Mouse (Mus musculus): Measurements from ENCODE around the gene Zfp273. TPM values are rescaled to one million over a fixed set of nuclear protein-coding genes. Genes with fewer than 3 reads are reported as not detected.

Zfp273 gene
- total and polyA plus RNA-seq, 3 experiments, result 0.58 to 0.77 TPM; not detected in 1

DNA sequence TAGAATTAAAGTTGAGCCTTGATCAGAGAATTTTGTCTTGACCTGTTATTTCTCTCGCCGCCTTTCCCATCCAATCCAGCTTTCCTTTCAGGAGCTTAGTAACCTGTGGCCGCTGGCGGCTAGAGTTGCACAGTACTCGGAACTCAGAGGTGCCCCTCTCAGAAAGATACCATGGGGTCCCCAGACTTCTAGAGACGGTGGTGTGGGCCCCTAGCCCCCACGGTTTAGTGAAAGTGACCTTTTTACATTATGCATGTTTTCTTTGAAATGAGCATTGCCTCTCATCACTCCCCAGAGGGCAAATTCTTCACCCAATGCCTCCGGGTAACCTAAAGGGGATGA, 31.3 kb downstream of the Zfp273 start:
- Histone ChIP-seq H3K27ac (ENCODE audit: control insufficient read depth, low read depth, low read length) (no peak overlapping the region), H3K4me3 (ENCODE audit: control insufficient read depth in 1 of 2, insufficient read depth in 1 of 2, low read depth in 2 of 2, low read length in 2 of 2) (no peak overlapping the region), H3K9me3 (replicated peaks; ENCODE audit: insufficient read depth, low read length) (no peaks in the 10 kb centered on the region)

DNA sequence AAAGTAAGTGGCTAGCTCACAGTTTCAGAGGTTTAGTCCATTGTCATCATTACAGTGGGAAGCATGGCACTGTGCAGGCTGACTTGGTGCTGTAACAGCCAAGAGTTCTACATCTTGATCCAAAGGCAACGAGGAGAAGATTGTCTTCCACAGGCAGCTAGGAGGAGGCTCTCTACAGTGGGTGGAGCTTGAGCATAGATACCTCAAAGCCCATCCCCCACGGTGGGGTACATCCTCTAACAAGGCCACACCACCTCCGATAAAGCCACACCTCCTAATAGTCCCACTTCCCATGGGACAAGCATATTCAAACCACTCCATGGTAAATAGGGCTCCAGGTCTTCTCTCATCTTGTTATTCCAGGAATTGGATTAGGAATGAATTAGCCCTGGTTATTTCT, 36.8 kb downstream of the Zfp273 start:
- Histone ChIP-seq H3K4me3 (ENCODE audit: control insufficient read depth in 1 of 2, insufficient read depth in 1 of 2, low read depth in 2 of 2, low read length in 2 of 2) (no peak overlapping the region), H3K9me3 (replicated peaks; ENCODE audit: insufficient read depth, low read length) (no peaks in the 10 kb centered on the region), H3K79me2 (ENCODE audit: control insufficient read depth, insufficient read depth, low read length, poor library complexity) (no peaks in the 10 kb centered on the region), H3K27ac (ENCODE audit: control insufficient read depth, low read depth, low read length) (no peak overlapping the region), H3K4me1 (ENCODE audit: control insufficient read depth in 1 of 2, insufficient read depth in 2 of 2, low read length in 2 of 2) (no peaks in the 10 kb centered on the region), H3K36me3 (ENCODE audit: control insufficient read depth in 1 of 2, insufficient read depth in 2 of 2, low read length in 2 of 2) (no peaks in the 10 kb centered on the region), H3K27me3 (ENCODE audit: control insufficient read depth in 1 of 2, insufficient read depth in 2 of 2, low read length in 2 of 2) (no peaks in the 10 kb centered on the region), H3K9ac (ENCODE audit: control insufficient read depth, low read depth, low read length, poor library complexity, severe bottlenecking) (no peak overlapping the region)
- DNase-seq (ENCODE audit: low read depth, low spot score), result no peak
- TF ChIP-seq MXI1 (IDR thresholded peaks at IDR 0.05; ENCODE audit: low read depth, low read length), result no peak

More for the DNA sequence above, 31.3 kb downstream of the Zfp273 start:
- Histone ChIP-seq H3K4me1 (ENCODE audit: control insufficient read depth in 1 of 2, insufficient read depth in 2 of 2, low read length in 2 of 2) (peaks cover 0 to 3% of the 10 kb centered on the region in 2 experiments; a peak in 1 of 4 replicates), H3K27me3 (ENCODE audit: control insufficient read depth in 1 of 2, insufficient read depth in 2 of 2, low read length in 2 of 2) (no peaks in the 10 kb centered on the region), H3K9ac (ENCODE audit: control insufficient read depth, low read depth, low read length, poor library complexity, severe bottlenecking) (no peak overlapping the region), H3K79me2 (ENCODE audit: control insufficient read depth, insufficient read depth, low read length, poor library complexity) (no peaks in the 10 kb centered on the region), H3K36me3 (ENCODE audit: control insufficient read depth in 1 of 2, insufficient read depth in 2 of 2, low read length in 2 of 2) (no peaks in the 10 kb centered on the region)
- TF ChIP-seq MAFK (IDR thresholded peaks at IDR 0.05; ENCODE audit: borderline replicate concordance, low read depth, low read length), result no peak
- TF ChIP-seq NRF1 (IDR thresholded peaks at IDR 0.05; ENCODE audit: insufficient read depth, low read depth, low read length, poor library complexity, severe bottlenecking), result no peak
- TF ChIP-seq ZC3H11A (IDR thresholded peaks at IDR 0.05; ENCODE audit: low read depth, low read length), result no peak
- no peak for TF ChIP-seq ETS1 (IDR thresholded peaks at IDR 0.05; ENCODE audit: low read depth, low read length)
- no peak for TF ChIP-seq CTCF (IDR thresholded peaks at IDR 0.05 in 2 of 3, conservative IDR thresholded peaks at IDR 0.05 in 1 of 3; ENCODE audit: control insufficient read depth in 1 of 3, insufficient read depth in 1 of 3, low read depth in 2 of 3, low read length in 3 of 3, poor library complexity in 1 of 3, severe bottlenecking in 1 of 3)
- TF ChIP-seq USF2 (IDR thresholded peaks at IDR 0.05; ENCODE audit: borderline replicate concordance in 1 of 2, insufficient read depth in 1 of 2, low read depth in 1 of 2, low read length in 2 of 2), result no peak
- no peak for TF ChIP-seq MAX (IDR thresholded peaks at IDR 0.05; ENCODE audit: low read length)
- no peak for DNase-seq (ENCODE audit: low read depth, low spot score)

DNA sequence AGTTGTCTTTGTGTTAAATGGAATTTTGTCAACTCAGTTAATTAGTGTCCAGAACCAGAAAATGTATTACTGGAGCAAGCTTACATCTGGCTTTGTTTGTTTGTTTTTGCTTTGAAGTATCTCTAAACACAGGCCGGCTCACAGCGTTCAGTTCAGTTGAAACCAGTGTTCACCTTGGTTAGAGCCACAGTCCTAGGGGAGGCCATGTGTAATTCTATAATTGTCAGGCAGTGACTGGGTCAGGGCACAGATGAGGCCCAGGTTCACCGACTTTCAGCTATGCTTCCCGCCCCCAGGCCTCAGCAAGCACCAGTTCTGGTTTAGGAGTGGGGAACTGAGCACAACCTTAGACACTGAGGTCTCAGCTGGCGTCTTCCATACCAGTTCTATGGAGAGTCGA, 39.6 kb downstream of the Zfp273 start:
- Histone ChIP-seq H3K9me3 (replicated peaks; ENCODE audit: insufficient read depth, low read length) (no peaks in the 10 kb centered on the region), H3K27ac (ENCODE audit: control insufficient read depth, low read depth, low read length) (no peak overlapping the region), H3K4me3 (ENCODE audit: control insufficient read depth in 1 of 2, insufficient read depth in 1 of 2, low read depth in 2 of 2, low read length in 2 of 2) (no peak overlapping the region), H3K36me3 (ENCODE audit: control insufficient read depth in 1 of 2, insufficient read depth in 2 of 2, low read length in 2 of 2) (no peaks in the 10 kb centered on the region), H3K4me1 (ENCODE audit: control insufficient read depth in 1 of 2, insufficient read depth in 2 of 2, low read length in 2 of 2) (no peaks in the 10 kb centered on the region), H3K9ac (ENCODE audit: control insufficient read depth, low read depth, low read length, poor library complexity, severe bottlenecking) (no peak overlapping the region), H3K79me2 (ENCODE audit: control insufficient read depth, insufficient read depth, low read length, poor library complexity) (no peaks in the 10 kb centered on the region), H3K27me3 (ENCODE audit: control insufficient read depth in 1 of 2, insufficient read depth in 2 of 2, low read length in 2 of 2) (no peaks in the 10 kb centered on the region)
- TF ChIP-seq NRF1 (IDR thresholded peaks at IDR 0.05; ENCODE audit: insufficient read depth, low read depth, low read length, poor library complexity, severe bottlenecking) (no peak), ZMIZ1 (IDR thresholded peaks at IDR 0.05; ENCODE audit: low read depth, low read length) (no peak), CHD1 (IDR thresholded peaks at IDR 0.05; ENCODE audit: low read depth, low read length) (no peak), CTCF (IDR thresholded peaks at IDR 0.05 in 2 of 3, conservative IDR thresholded peaks at IDR 0.05 in 1 of 3; ENCODE audit: control insufficient read depth in 1 of 3, insufficient read depth in 1 of 3, low read depth in 2 of 3, low read length in 3 of 3, poor library complexity in 1 of 3, severe bottlenecking in 1 of 3) (no peak), BHLHE40 (IDR thresholded peaks at IDR 0.05; ENCODE audit: borderline replicate concordance, low read depth, low read length) (no peak), MAFK (IDR thresholded peaks at IDR 0.05; ENCODE audit: borderline replicate concordance, low read depth, low read length) (no peak), ETS1 (IDR thresholded peaks at IDR 0.05; ENCODE audit: low read depth, low read length) (no peak), CHD2 (IDR thresholded peaks at IDR 0.05; ENCODE audit: low read length) (no peak), MAZ (IDR thresholded peaks at IDR 0.05; ENCODE audit: low read depth, low read length) (no peak), ZNF384 (IDR thresholded peaks at IDR 0.05; ENCODE audit: low read depth, low read length) (no peak), EP300 (IDR thresholded peaks at IDR 0.05; ENCODE audit: low read depth in 1 of 2, low read length in 2 of 2) (no peak)
- DNase-seq (ENCODE audit: low read depth, low spot score), result no peak

Measured in MEL (cell line).